Mouse (Mus musculus): ENCODE measurements at regions not wholly inside any gene's neighbourhood (a gene's known extent, or its start where the extent isn't known, plus 50 kb on each side); places are given as distances from the start of the nearest gene placed in this dataset.

GRCm38 (mm10) chr6:31200705-31201104 is 197.8 kb upstream of the Mkln1 start:
- no peak for DNase-seq

DNA sequence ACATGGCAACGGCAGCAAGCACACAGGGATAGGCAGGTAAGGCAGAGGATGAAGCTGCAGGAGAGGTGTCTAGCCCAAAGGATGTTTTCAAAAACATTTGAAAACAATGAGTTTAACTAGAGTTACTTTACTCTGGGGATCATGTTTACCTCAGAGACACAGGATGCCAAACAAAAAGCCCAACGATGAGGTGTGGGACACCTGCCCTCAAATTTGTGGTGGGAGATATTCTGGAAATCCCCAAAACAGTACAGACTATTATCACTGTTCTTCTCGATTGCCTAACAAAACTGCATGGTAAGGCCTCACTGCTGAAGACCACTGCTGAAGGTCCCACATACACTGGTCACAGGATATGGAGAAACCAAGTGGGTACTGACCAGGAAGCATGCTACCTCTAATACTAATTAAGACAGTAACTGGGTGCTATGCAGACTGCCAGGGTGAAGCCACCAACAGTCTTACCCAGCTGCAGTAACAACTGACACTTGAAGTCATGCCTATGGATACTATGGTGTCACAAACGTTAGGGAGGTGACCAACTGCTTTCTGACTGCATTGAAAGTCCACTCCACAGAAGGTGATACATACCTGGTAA is 197.1 kb upstream of the Mkln1 start:
- DNase-seq: no peak

- no peak for DNase-seq
Observed at GRCm38 (mm10) chr6:31202594-31202993, 195.9 kb upstream of the Mkln1 start.

DNA sequence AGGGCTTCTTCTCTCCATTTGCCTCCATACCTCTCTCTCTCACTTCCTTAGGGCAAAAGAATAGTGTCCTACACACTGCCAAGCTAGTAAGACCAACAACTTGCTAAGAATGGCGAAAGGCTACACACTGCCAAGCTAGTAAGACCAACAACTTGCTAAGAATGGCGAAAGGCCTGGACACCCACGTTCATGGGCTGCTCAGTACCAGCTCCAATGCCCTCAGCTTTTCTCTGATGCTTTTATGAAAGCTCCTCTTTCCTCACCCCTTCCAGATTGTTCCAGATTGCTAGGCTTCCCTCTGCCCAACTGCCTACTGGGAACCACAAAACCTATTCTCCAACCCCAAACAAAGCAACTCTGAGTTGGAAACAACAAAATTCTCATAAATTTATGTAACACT is 194.1 kb upstream of the Mkln1 start:
- no peak for DNase-seq

DNA sequence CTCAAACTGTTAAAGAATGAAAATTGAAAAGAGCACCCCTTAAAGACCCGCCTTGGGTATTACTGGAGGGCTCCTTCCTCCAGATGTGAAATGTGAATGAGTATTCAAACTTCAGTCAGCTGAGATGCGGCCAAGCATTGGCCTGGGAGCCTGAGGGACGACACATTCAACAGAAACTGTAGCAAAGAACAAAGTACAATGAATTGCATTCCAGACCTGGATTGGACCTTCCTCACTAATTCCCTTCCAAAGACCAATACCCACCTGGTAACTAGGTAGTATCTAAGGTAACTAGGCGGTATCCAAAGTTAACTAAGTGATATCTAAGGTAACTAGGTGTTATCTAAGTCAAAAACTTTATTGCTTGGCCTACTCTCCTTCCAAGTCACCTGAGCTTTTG is 193.7 kb upstream of the Mkln1 start:
- DNase-seq: no peak

DNA sequence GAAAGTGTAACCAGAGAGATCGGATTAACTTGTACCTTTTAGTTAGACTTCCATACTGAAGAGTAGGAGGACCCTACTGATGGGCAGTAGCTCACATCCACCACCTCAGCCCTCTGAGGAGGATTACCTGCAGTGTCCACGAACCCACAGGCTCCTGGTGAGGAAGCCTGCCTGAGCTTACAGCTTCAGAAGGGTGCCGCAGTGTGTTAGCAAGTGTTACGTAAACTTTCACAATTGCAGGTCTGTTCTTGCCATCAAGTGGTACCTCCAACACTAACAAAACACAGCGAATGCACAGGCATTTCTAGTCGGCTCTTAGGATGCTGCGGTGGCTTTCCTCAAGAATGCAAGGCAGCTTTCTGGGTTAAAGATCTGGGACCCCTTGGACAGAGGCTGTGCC is 192.4 kb upstream of the Mkln1 start:
- DNase-seq: no peak

GRCm38 (mm10) chr6:31207231-31207630 is 191.3 kb upstream of the Mkln1 start:
- no peak for DNase-seq

GRCm38 (mm10) chr6:31208224-31208623 is 190.3 kb upstream of the Mkln1 start:
- DNase-seq: no peak

- DNase-seq: no peak
Observed at GRCm38 (mm10) chr6:31209411-31210139, 189.0 kb upstream of the Mkln1 start.

- no peak for DNase-seq
Observed at GRCm38 (mm10) chr6:31210209-31210714, 188.3 kb upstream of the Mkln1 start.

DNA sequence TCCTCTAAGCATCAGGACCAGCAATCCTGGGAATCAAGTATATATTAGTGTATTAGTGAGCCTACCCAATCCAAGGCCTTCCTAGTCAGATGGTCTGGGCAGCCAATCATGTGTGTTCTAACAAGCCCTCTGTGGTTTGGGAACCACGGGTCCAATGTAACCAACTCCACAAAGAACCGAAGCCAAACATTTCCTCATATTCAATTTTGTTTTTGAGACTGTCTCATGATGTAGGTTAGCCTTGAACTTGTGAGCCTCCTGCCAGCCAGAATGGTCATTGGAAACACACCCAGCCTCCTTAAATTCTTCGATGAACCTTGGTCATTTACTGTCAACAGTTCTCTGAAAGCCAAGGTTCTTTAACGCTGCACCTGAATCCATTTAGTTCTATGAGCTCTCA is 187.4 kb upstream of the Mkln1 start:
- no peak for DNase-seq

DNA sequence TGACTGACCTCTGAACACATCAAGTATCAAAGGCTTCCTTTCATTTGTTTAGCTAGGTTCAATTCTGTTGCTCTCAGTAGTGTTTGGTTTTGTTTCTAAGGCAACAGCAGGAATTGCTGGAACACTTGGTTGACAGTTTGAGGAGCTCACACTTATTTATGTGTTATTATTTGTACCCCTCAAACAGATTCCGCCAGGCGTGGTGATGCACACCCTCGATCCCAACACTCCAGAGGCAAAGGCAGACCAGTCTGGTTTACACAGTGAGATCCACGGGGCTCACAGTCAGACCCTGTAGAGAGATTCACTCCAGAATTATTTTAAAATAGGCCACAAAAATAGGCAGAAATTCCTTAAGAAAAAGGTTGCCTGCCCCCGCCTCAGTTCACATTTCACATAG is 186.9 kb upstream of the Mkln1 start:
- no peak for DNase-seq

DNA sequence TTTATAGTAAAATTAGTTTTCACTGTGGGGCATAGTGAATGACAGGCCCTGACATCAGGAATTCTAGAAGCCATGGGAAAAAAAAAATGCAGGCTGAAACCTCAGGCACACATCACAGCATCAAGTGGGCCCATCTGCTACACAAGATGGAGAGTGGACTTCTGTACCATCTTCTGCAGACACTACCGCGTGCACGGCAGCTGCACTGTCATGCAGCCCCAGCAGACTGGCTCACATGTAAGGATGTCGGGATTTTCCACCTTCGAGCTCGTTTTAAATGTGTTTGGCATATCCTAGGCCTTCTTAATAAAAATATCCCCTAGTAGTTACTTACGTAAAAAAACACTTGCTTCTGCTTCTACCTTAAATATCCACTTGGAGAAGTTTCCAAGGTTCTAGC is 186.5 kb upstream of the Mkln1 start:
- DNase-seq: no peak

- DNase-seq: no peak
Observed at GRCm38 (mm10) chr6:31212694-31213093, 185.8 kb upstream of the Mkln1 start.

DNA sequence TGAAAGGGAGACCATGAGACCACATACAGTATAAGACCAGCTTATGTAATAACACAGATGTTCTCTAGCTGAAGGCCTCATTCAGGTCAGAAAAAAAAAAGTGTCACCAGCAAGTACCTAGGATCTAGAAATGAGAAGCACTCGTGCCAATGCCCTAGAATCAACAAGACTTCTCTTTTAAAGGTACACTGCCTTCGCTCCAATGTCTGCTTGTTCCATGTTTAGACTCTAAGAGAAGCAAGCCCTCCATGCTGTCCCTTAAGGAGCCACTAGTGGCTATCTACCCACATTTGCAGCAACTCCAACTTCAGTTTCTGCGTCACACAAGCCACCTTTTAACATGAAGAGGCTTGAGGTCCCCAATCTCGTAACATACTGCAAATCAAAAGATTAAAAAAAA is 185.4 kb upstream of the Mkln1 start:
- DNase-seq: no peak

- no peak for DNase-seq
Observed at GRCm38 (mm10) chr6:31215661-31216060, 182.9 kb upstream of the Mkln1 start.

- DNase-seq: peak; percentile 89
Observed at GRCm38 (mm10) chr6:31216206-31217059, 182.1 kb upstream of the Mkln1 start.

DNA sequence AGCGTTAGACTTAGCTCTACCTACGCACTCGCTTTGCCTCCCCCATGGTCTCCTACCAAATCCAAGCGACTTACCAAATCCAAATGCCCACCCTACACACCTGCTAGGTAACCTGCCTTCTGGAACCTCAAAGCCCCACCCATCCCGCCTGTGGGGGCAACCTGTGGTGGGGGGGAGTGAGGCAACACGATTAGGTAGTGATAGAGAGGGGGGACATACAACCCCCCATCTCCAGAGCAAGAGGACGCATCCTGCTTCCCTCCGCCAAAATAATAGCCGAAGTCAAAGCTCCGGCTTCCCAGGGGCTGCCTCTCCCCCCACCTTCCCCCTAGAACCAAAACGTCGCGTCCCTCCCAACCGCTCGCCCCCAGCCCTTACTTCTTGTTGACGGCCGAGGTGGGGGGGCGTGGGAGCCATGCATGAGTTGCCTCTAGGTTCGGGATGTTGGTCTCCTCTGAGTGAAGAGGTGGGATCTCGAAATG is 181.4 kb upstream of the Mkln1 start:
- peak; percentile 65 for DNase-seq

DNA sequence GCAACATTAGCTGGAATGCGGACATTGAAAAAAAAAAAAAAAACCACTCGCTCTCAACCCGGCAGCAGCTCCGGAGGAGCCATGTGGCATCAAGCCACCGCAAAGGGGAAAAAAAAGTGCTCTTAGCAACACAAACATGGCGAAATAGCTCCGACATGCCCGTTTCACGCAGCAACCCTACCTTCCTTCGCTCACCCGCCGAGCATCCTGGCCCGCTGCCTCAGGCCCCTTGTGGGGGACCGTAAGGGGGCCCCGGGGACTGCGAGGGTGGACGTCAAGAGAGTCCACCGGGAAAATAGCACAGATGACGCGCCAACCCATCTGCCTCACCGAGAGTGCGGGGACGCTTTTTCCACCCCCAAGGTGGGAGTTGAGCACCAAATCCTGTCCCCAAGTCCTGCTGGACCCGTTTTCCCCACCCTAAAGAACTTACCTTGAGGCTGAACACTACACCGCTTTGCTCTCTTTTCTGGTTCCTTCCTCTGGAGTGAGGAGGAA is 180.8 kb upstream of the Mkln1 start:
- peak; percentile 60 for DNase-seq

DNA sequence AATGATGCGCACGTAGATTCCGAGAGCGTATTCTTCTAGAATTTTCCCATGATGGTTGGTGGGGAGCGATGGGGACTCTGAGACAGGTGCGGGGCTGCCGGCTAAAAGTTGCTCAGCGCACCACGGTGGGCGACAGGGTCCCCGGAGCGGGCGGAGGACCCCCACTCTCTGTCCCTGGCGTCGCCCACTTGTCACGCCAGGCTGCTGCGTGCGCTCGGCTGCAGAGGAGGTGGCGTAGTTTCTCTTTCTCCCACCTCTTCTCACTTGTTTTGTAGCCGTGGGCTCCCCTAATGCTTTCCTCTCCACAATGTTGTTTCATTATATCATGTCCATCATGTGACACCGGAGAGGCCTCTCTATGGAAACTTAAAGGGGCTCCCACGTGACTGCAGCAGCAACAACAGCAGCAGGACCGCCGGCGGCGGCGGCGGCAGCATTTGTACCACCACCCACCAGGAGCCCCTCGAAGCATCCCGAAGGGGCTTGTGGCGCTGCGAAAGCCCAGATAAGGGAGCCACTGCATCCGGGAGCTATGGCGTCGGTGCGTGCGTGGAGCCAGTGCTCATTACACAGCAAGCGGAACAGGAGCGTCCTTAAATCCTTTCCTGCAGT is 180.3 kb upstream of the Mkln1 start:
- DNase-seq: peak; percentile 75

- no peak for DNase-seq
Observed at GRCm38 (mm10) chr6:31218880-31219279, 179.7 kb upstream of the Mkln1 start.

DNA sequence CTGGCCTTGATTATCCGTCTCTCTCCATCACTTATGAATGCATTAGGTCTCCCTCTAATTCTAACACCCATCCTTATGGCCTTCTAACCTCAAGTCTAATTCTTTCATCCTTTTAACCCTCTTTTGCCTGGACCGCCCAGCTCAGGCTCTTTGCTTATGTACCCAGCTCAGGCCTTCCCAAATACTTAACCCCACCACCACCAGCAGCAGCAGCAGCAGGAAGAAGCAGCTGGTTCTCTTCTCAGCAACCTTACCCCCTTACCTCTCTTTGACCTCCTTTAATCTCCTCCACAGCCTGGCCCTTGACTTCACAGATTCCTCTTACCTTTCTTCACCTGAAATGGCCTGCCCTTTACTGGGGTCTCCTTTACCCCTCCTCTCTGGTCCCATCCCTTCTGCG is 178.8 kb upstream of the Mkln1 start:
- DNase-seq: no peak

Measured in right cerebral cortex, postnatal 25 days (tissue).